Mouse (Mus musculus) liver, embryonic 11.5 days (tissue): Measurements from ENCODE around the gene Zmym1. TPM values are rescaled to one million over a fixed set of nuclear protein-coding genes. Genes with fewer than 3 reads are reported as not detected.
"Not testable (repeated sequence)": the region's sequence is repeated elsewhere in the genome, so short reads cannot be mapped to it uniquely, and the experiment has no call there.

ENCODE experiments used
- ATAC-seq: fragments of 200-750 bp; cut with Nextera tagmentation; replicated peaks from 2 replicates; pipeline ENCODE4 v1.8.0; 2017; ENCODE audit warnings: moderate number of reproducible peaks, mild to moderate bottlenecking, moderate TSS enrichment, moderate library complexity; ENCODE audit not compliant: low FRiP score
- DNase-seq: peaks from one replicate; pipeline ENCODE4 v3.0.0-alpha.2; 2017; ENCODE audit warnings: low spot score
- H3K27ac ChIP-seq: fragments of 300-500 bp; sonication (generic); 2 replicates; pipeline ENCODE4 v1.5.1; 2014; ENCODE audit warnings: mild to moderate bottlenecking, low read depth, low read length, control low read depth
- H3K27me3 ChIP-seq: fragments of 300-500 bp; sonication (generic); replicated peaks from 2 replicates; pipeline ENCODE4 v1.6.1; 2014; ENCODE audit warnings: low read length, mixed read lengths; ENCODE audit not compliant: control insufficient read depth, insufficient read depth
- H3K36me3 ChIP-seq: fragments of 300-500 bp; sonication (generic); 2 replicates; pipeline ENCODE4 v1.6.1; 2014; ENCODE audit warnings: mild to moderate bottlenecking, low read length, moderate library complexity, mixed read lengths; ENCODE audit not compliant: control insufficient read depth, insufficient read depth
- H3K4me1 ChIP-seq: fragments of 300-500 bp; sonication (generic); replicated peaks from 2 replicates; pipeline ENCODE4 v1.6.1; 2014; ENCODE audit warnings: low read length, mixed read lengths; ENCODE audit not compliant: control insufficient read depth, insufficient read depth
- H3K4me2 ChIP-seq: fragments of 300-500 bp; sonication (generic); 2 replicates; pipeline ENCODE4 v1.6.1; 2014; ENCODE audit warnings: mild to moderate bottlenecking, control low read depth, moderate library complexity
- H3K4me3 ChIP-seq: fragments of 300-500 bp; sonication (generic); 2 replicates; pipeline ENCODE4 v1.5.1; 2014; ENCODE audit warnings: low read depth, low read length, control low read depth
- H3K9ac ChIP-seq: fragments of 300-500 bp; sonication (generic); 2 replicates; pipeline ENCODE4 v1.6.1; 2014; ENCODE audit warnings: low read depth, low read length, control low read depth
- H3K9me3 ChIP-seq: fragments of 300-500 bp; sonication (generic); 2 replicates; pipeline ENCODE4 v1.6.1; 2016; ENCODE audit warnings: low read length, inconsistent platforms, mixed read lengths; ENCODE audit not compliant: control insufficient read depth
- WGBS: fragments of 180-500 bp; shearing (Covaris S2); extraction: QIAGEN DNeasy Blood & Tissue Kit; methylation state at CpG from one replicate; pipeline ENCODE4 v1.1.7; 2014; 5-methylcytosine and 5-hydroxymethylcytosine counted together
- polyA plus RNA-seq: library from polyadenylated mRNA; unstranded; fragments of >200 nt; fragmentation: Nextera tagmentation; extraction: Ambion mirVana; gene quantifications from 2 replicates; pipeline ENCODE4 v1.2.1, GENCODE M21; 2014

The Zmym1 gene
- polyA plus RNA-seq, 1 experiment from 2014 or later: 22.5 TPM

- not testable (repeated sequence) for H3K9ac ChIP-seq, H3K27me3 ChIP-seq
- 95% methylated on average over 16 of the region's 16 CpGs for WGBS
These were observed 61.6 kb downstream of the Zmym1 start for GRCm38 (mm10) chr4:126999372-126999771.

More at GRCm38 (mm10) chr4:126999372-126999771, 61.6 kb downstream of the Zmym1 start:
- H3K9me3 ChIP-seq, H3K36me3 ChIP-seq, H3K4me3 ChIP-seq, H3K27ac ChIP-seq, H3K4me1 ChIP-seq, H3K4me2 ChIP-seq, DNase-seq, ATAC-seq: not testable (repeated sequence)

Other genes starting within 250 kb of the Zmym1 start
- 13.6 and 13.7 TPM in 2 replicates for gene Zmym4, start 93.0 kb downstream of the Zmym1 start, polyA plus RNA-seq
- 89.4 and 93.4 TPM in 2 replicates for gene Sfpq, start 39.8 kb downstream of the Zmym1 start, polyA plus RNA-seq
- 10.0 and 12.5 TPM in 2 replicates for gene Zmym6, start 16.2 kb upstream of the Zmym1 start, polyA plus RNA-seq
- 11.7 and 14.1 TPM in 2 replicates for gene Tmem35b, start 62.5 kb upstream of the Zmym1 start, polyA plus RNA-seq
- 1.1 and 1.4 TPM in 2 replicates for gene Dlgap3, start 108.1 kb upstream of the Zmym1 start, polyA plus RNA-seq
- 56.5 and 56.9 TPM in 2 replicates for gene Smim12, start 182.6 kb upstream of the Zmym1 start, polyA plus RNA-seq